In the genomic region with DNA sequence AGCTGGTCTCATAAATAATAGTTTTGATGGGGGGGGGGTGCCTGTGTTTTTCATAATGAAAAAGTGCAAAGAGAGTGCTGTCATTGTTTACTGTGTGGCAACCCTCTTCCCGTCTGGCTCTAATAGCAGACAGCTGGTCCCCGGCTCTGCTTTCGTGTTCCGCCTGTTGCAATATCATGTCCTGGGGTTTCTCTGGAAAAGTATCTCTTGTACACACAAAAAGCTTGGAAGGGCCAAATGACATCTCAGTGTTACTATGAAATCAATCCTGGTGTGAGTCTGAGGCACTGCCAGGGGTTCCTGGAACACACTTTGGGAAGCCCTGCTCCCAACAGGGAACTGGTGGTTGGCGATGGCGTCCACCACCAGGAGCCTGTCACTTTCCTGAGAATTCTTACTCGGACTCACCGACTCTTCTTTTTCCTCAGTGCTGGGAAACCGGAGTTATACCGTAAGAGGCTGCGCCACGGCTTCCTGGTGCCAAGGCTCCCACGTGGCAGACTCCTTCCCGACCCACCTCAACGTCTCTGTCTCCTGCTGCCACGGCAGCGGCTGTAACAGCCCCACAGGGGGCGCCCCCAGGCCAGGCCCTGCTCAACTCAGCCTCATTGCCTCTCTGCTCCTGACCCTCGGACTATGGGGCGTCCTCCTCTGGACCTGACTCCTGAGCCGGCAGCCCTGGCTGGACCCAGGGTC, we compare ENCODE assay signal across 10 mouse cellular contexts. TPM values are rescaled to one million over a fixed set of nuclear protein-coding genes. Genes with fewer than 3 reads are reported as not detected.
DNase-seq lines count a peak whose midpoint lies in the region; ATAC-seq and TF ChIP-seq lines count a peak whose summit lies in the region.
"Had no signal": no experiment of that assay in that cellular context is flagged by ENCODE, and none has a peak within 500 bp of the region (broad histone marks: within the 10 kb centered on the region; RNA-seq: fewer than 3 reads in every experiment).

No protein-coding gene starts in this region.

- WGBS in intestine, postnatal 0 days, result 54% methylated on average over 21 of the region's 21 CpGs
- WGBS in intestine, embryonic 15.5 days, result 43% methylated on average over 21 of the region's 21 CpGs

- peak; percentile 21 to 27 for DNase-seq in B cell, adult 2 months
- DNase-seq in cerebellum, adult 9-11 months, result peak; percentile 68
- peak; percentile 58 for DNase-seq in layer of hippocampus, adult 9-10 months (ENCODE audit: low spot score)
- DNase-seq in right cerebral cortex, adult 2 months (ENCODE audit: low spot score in 2 of 2), result no peak
- DNase-seq in thymus, postnatal 0 days (ENCODE audit: low spot score), result no peak

- no peak overlapping the region for H3K27ac ChIP-seq in intestine, postnatal 0 days (ENCODE audit: low read depth, low read length)
- no peak overlapping the region for H3K27ac ChIP-seq in intestine, embryonic 15.5 days

- no peak overlapping the region for H3K4me2 ChIP-seq in intestine, postnatal 0 days (replicated peaks; ENCODE audit: low read depth)
- H3K4me2 ChIP-seq in intestine, embryonic 15.5 days (replicated peaks), result no peak overlapping the region

- no peaks in the 10 kb centered on the region for H3K27me3 ChIP-seq in intestine, postnatal 0 days (replicated peaks; ENCODE audit: control insufficient read depth, insufficient read depth, low read length)
- no peaks in the 10 kb centered on the region for H3K27me3 ChIP-seq in intestine, embryonic 15.5 days (replicated peaks)

- TF ChIP-seq CTCF in intestine, postnatal 0 days (IDR thresholded peaks at IDR 0.05; ENCODE audit: low read depth), result peak; percentile 40

- no peaks in the 10 kb centered on the region for H3K9me3 ChIP-seq in intestine, postnatal 0 days (ENCODE audit: control insufficient read depth)
- H3K9me3 ChIP-seq in intestine, embryonic 15.5 days, result no peaks in the 10 kb centered on the region

- H3K4me3 ChIP-seq in intestine, postnatal 0 days (ENCODE audit: low read depth, low read length), result no peak overlapping the region
- H3K4me3 ChIP-seq in intestine, embryonic 15.5 days (replicated peaks), result no peak overlapping the region

- no peaks in the 10 kb centered on the region for H3K4me1 ChIP-seq in intestine, postnatal 0 days (replicated peaks; ENCODE audit: control insufficient read depth, insufficient read depth, low read length)
- no peaks in the 10 kb centered on the region for H3K4me1 ChIP-seq in intestine, embryonic 15.5 days (replicated peaks)

- H3K9ac ChIP-seq in intestine, postnatal 0 days (ENCODE audit: low read depth, low read length), result no peak overlapping the region
- no peak overlapping the region for H3K9ac ChIP-seq in intestine, embryonic 15.5 days

- ATAC-seq in intestine, postnatal 0 days, result no peak
- ATAC-seq in intestine, embryonic 15.5 days, result no peak
- no peak for ATAC-seq in inflammation-experienced regulatory T-cells, adult 6 months

- H3K36me3 ChIP-seq in intestine, postnatal 0 days (ENCODE audit: control insufficient read depth, insufficient read depth), result no peaks in the 10 kb centered on the region
- H3K36me3 ChIP-seq in intestine, embryonic 15.5 days, result peaks cover 7% of the 10 kb centered on the region; the same call in 1 of the 2 replicates

RNA-seq across cellular contexts. Expression of a gene that starts 6.9 kb away (rescaled TPM):
- 1.4 and 1.7 TPM in 2 replicates for polyA plus RNA-seq in intestine, postnatal 0 days (2015; fragmentation: Nextera tagmentation; extraction: Ambion mirVana)
- 2.8 and 3.3 TPM in 2 replicates for polyA plus RNA-seq in intestine, embryonic 15.5 days (2015; fragmentation: Nextera tagmentation; extraction: Ambion mirVana)
- not detected for polyA plus RNA-seq in inflammation-experienced regulatory T-cells, adult 6 months (2017; shearing (Covaris generic))
- 0.71 and 0.83 TPM in 2 replicates for polyA plus RNA-seq in thymus, postnatal 0 days (2015; fragmentation: Nextera tagmentation; extraction: Ambion mirVana)

RNA-seq across cellular contexts. Expression of a gene that starts 12.7 kb away (rescaled TPM):
- polyA plus RNA-seq in intestine, postnatal 0 days (2015; fragmentation: Nextera tagmentation; extraction: Ambion mirVana), result 6.9 and 7.8 TPM in 2 replicates
- polyA plus RNA-seq in intestine, embryonic 15.5 days (2015; fragmentation: Nextera tagmentation; extraction: Ambion mirVana), result 8.7 and 10.5 TPM in 2 replicates
- 1 to 10 TPM in 2 of 3 experiments, under 1 TPM in 1; 0.62 to 1.6 (median 1.5) TPM for polyA plus RNA-seq in inflammation-experienced regulatory T-cells, adult 6 months (2017; shearing (Covaris generic))
- polyA plus RNA-seq in thymus, postnatal 0 days (2015; fragmentation: Nextera tagmentation; extraction: Ambion mirVana), result 3.0 and 3.4 TPM in 2 replicates

RNA-seq across cellular contexts. Expression of a gene that starts 22.9 kb away (rescaled TPM):
- polyA plus RNA-seq in intestine, postnatal 0 days (2015; fragmentation: Nextera tagmentation; extraction: Ambion mirVana), result not detected in 2 replicates
- not detected in 2 replicates for polyA plus RNA-seq in intestine, embryonic 15.5 days (2015; fragmentation: Nextera tagmentation; extraction: Ambion mirVana)
- not detected for polyA plus RNA-seq in inflammation-experienced regulatory T-cells, adult 6 months (2017; shearing (Covaris generic))
- 0.18 and 0.22 TPM in 2 replicates for polyA plus RNA-seq in thymus, postnatal 0 days (2015; fragmentation: Nextera tagmentation; extraction: Ambion mirVana)

RNA-seq across cellular contexts. Expression of a gene that starts 31.8 kb away (rescaled TPM):
- 11.2 and 12.8 TPM in 2 replicates for polyA plus RNA-seq in intestine, postnatal 0 days (2015; fragmentation: Nextera tagmentation; extraction: Ambion mirVana)
- polyA plus RNA-seq in intestine, embryonic 15.5 days (2015; fragmentation: Nextera tagmentation; extraction: Ambion mirVana), result 32.0 and 36.6 TPM in 2 replicates
- under 1 TPM in 1 of 3 experiments, not detected in 2; 0.33 TPM for polyA plus RNA-seq in inflammation-experienced regulatory T-cells, adult 6 months (2017; shearing (Covaris generic))
- polyA plus RNA-seq in thymus, postnatal 0 days (2015; fragmentation: Nextera tagmentation; extraction: Ambion mirVana), result 16.5 and 16.7 TPM in 2 replicates

RNA-seq across cellular contexts. Expression of a gene that starts 37.3 kb away (rescaled TPM):
- polyA plus RNA-seq in intestine, postnatal 0 days (2015; fragmentation: Nextera tagmentation; extraction: Ambion mirVana), result 0.05 TPM in 1 of 2 replicates, not detected in the other
- polyA plus RNA-seq in intestine, embryonic 15.5 days (2015; fragmentation: Nextera tagmentation; extraction: Ambion mirVana), result 0.14 and 0.24 TPM in 2 replicates
- polyA plus RNA-seq in inflammation-experienced regulatory T-cells, adult 6 months (2017; shearing (Covaris generic)), result not detected
- 0.07 TPM in 1 of 2 replicates, not detected in the other for polyA plus RNA-seq in thymus, postnatal 0 days (2015; fragmentation: Nextera tagmentation; extraction: Ambion mirVana)
- polyA plus RNA-seq: cortical plate, adult 2 months; spleen, adult 2 months had no signal

Comparison
In these comparisons a context has a peak if more than half of its experiments do, and no peak if none do; other contexts are left out.
1. DNase-seq: peak in B cell, adult 2 months (2 of 2), cerebellum, adult 9-11 months (single experiment) and layer of hippocampus, adult 9-10 months (single experiment); none in right cerebral cortex, adult 2 months (0 of 2) and thymus, postnatal 0 days (single experiment).